Mouse (Mus musculus): ENCODE results near the gene Parva.
A peak's percentile ranks its signal among the peaks of the same experiment; 100 is the strongest.

Gene Parva

GRCm38 (mm10) chr7:112427357-112428157, at the start of gene Parva:
TSS of gene Parva (plus strand) at chr7:112427505.
- DNase-seq: peak; percentile 71

- DNase-seq: no peak
Measured at GRCm38 (mm10) chr7:112378056-112378455, 49.2 kb upstream of the Parva start.

- no peak for DNase-seq
Measured at GRCm38 (mm10) chr7:112378476-112378875, 48.8 kb upstream of the Parva start.

- no peak for DNase-seq
Measured at GRCm38 (mm10) chr7:112386521-112386920, 40.8 kb upstream of the Parva start.

GRCm38 (mm10) chr7:112387876-112388275, 39.4 kb upstream of the Parva start:
- DNase-seq: no peak

GRCm38 (mm10) chr7:112388363-112388875, 38.9 kb upstream of the Parva start:
- DNase-seq: no peak

- DNase-seq: no peak
Measured at GRCm38 (mm10) chr7:112389611-112390251, 37.6 kb upstream of the Parva start.

- no peak for DNase-seq
Measured at GRCm38 (mm10) chr7:112390252-112390936, 36.9 kb upstream of the Parva start.

- DNase-seq: no peak
Measured at GRCm38 (mm10) chr7:112390937-112391605, 36.2 kb upstream of the Parva start.

GRCm38 (mm10) chr7:112397786-112398185, 29.5 kb upstream of the Parva start:
- DNase-seq: no peak

- DNase-seq: no peak
Measured at GRCm38 (mm10) chr7:112399425-112400170, 27.7 kb upstream of the Parva start.

GRCm38 (mm10) chr7:112400175-112400574, 27.1 kb upstream of the Parva start:
- DNase-seq: peak; percentile 54

GRCm38 (mm10) chr7:112405061-112405460, 22.2 kb upstream of the Parva start:
- no peak for DNase-seq

GRCm38 (mm10) chr7:112405578-112405977, 21.7 kb upstream of the Parva start:
- no peak for DNase-seq

- no peak for DNase-seq
Measured at GRCm38 (mm10) chr7:112407597-112407996, 19.7 kb upstream of the Parva start.

- DNase-seq: no peak
Measured at GRCm38 (mm10) chr7:112409991-112410390, 17.3 kb upstream of the Parva start.

- no peak for DNase-seq
Measured at GRCm38 (mm10) chr7:112413286-112413685, 14.0 kb upstream of the Parva start.

- no peak for DNase-seq
Measured at GRCm38 (mm10) chr7:112416058-112416526, 11.2 kb upstream of the Parva start.

GRCm38 (mm10) chr7:112416730-112417513, 10.4 kb upstream of the Parva start:
- DNase-seq: no peak

- DNase-seq: no peak
Measured at GRCm38 (mm10) chr7:112417598-112417997, 9.7 kb upstream of the Parva start.

- DNase-seq: no peak
Measured at GRCm38 (mm10) chr7:112423438-112423837, 3.9 kb upstream of the Parva start.
